Mouse (Mus musculus): ENCODE results near the gene Alg12.

DNA sequence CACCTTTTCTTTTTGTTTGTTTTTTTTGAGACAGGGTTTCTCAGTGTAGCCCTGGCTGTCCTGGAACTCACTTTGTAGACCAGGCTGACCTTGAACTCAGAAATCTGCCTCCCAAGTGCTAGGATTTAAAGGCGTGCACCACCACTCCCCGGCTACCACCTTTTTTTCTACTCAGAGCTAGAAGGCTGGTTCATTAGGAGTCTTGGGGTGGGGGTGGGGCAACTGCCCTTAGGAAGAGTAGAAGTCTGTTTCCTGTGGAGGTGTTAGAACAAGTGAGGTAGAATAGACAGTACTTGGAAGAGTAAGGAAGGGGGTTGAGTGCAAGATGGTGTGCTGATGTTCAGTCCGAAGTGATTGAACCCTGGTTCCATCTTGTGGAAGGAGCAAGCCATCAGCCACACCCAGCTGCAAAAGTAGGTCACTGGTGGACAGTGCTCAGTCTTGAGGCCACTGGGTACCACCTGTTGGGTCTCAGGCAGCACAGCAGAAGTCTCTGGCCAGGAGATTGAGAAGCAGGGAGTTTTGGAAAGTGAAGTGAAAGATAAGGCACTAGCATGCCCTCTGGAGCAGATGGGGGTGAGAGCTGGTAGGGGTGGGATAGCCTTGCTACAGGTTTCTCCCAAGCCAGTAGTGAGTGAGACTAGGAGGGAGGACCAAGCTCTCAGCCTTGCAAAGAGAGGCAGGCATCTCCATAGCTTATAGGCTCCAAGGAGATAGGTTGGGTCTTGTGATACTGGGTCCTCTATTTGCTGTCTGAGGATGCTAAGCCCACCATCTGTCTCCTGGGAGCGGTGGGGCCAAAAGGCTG is 47.0 kb upstream of the Alg12 start:
- TF ChIP-seq CTCF (IDR thresholded peaks at IDR 0.05; ENCODE audit: low read depth): no peak
- TF ChIP-seq EP300 (IDR thresholded peaks at IDR 0.05; ENCODE audit: low read depth): no peak
